Mouse (Mus musculus) hindbrain, embryonic 14.5 days (tissue): ENCODE measurements around the gene Atp1a4. TPM values are rescaled to one million over a fixed set of nuclear protein-coding genes. Genes with fewer than 3 reads are reported as not detected.

Source experiments
- ATAC-seq: fragments of 200-750 bp; cut with Nextera tagmentation; 2 replicates; pipeline ENCODE4 v1.8.0; 2017; ENCODE audit warnings: moderate number of reproducible peaks, mild to moderate bottlenecking, moderate TSS enrichment, moderate library complexity; ENCODE audit not compliant: low FRiP score
- DNase-seq: peaks from one replicate; pipeline ENCODE4 v3.0.0-alpha.2; 2015; ENCODE audit warnings: low spot score
- H3K27ac ChIP-seq: fragments of 300-500 bp; sonication (generic); 2 replicates; pipeline ENCODE4 v1.5.1; 2014; ENCODE audit warnings: mild to moderate bottlenecking, moderate library complexity
- H3K27me3 ChIP-seq: fragments of 300-500 bp; sonication (generic); 2 replicates; pipeline ENCODE4 v1.6.1; 2014; ENCODE audit warnings: mild to moderate bottlenecking, low read length, mixed read lengths; ENCODE audit not compliant: control insufficient read depth, insufficient read depth
- H3K36me3 ChIP-seq: fragments of 300-500 bp; sonication (generic); replicated peaks from 2 replicates; pipeline ENCODE4 v1.6.1; 2014; ENCODE audit not compliant: control insufficient read depth, insufficient read depth
- H3K4me1 ChIP-seq: fragments of 300-500 bp; sonication (generic); replicated peaks from 2 replicates; pipeline ENCODE4 v1.6.1; 2014; ENCODE audit warnings: antibody characterized with exemption, low read length, mixed read lengths; ENCODE audit not compliant: control insufficient read depth, insufficient read depth
- H3K4me2 ChIP-seq: fragments of 300-500 bp; sonication (generic); replicated peaks from 2 replicates; pipeline ENCODE4 v1.6.1; 2014; ENCODE audit warnings: mild to moderate bottlenecking, moderate library complexity
- H3K4me3 ChIP-seq: fragments of 300-500 bp; sonication (generic); replicated peaks from 2 replicates; pipeline ENCODE4 v1.5.1; 2014; ENCODE audit warnings: mild to moderate bottlenecking, low read length
- H3K9ac ChIP-seq: fragments of 300-500 bp; sonication (generic); 2 replicates; pipeline ENCODE4 v1.6.1; 2014
- H3K9me3 ChIP-seq: fragments of 300-500 bp; sonication (generic); 2 replicates; pipeline ENCODE4 v1.6.1; 2016; ENCODE audit warnings: low read length; ENCODE audit not compliant: control insufficient read depth
- WGBS: fragments of 180-500 bp; shearing (Covaris S2); extraction: QIAGEN DNeasy Blood & Tissue Kit; methylation state at CpG from one replicate; pipeline ENCODE4 v1.1.7; 2014; 5-methylcytosine and 5-hydroxymethylcytosine counted together
- polyA plus RNA-seq: library from polyadenylated mRNA; unstranded; fragments of >200 nt; fragmentation: Nextera tagmentation; extraction: Ambion mirVana; gene quantifications from 2 replicates; pipeline ENCODE4 v1.2.1, GENCODE M21; 2014

Gene Atp1a4
- polyA plus RNA-seq, 1 experiment from 2014 or later: 0.15 TPM

- Histone ChIP-seq H3K4me2 (no peak overlapping the region), H3K4me1 (peaks cover 22% of the 10 kb centered on the region), H3K27me3 (no peaks in the 10 kb centered on the region; the same call in 1 of the 2 replicates), H3K9ac (no peak overlapping the region), H3K36me3 (no peaks in the 10 kb centered on the region), H3K27ac (no peak overlapping the region), H3K9me3 (no peaks in the 10 kb centered on the region), H3K4me3 (no peak overlapping the region)
- DNase-seq (no peak), ATAC-seq (no peak)
- WGBS: 59% methylated on average over 5 of the region's 5 CpGs
These were observed 42.0 kb upstream of the Atp1a4 start for GRCm38 (mm10) chr1:172300247-172300646.

- H3K27me3 ChIP-seq: no peaks in the 10 kb centered on the region; the same call in 1 of the 2 replicates
- WGBS: 63% methylated on average over 7 of the region's 7 CpGs
These were observed 41.3 kb upstream of the Atp1a4 start for GRCm38 (mm10) chr1:172299528-172299927.

GRCm38 (mm10) chr1:172297611-172298537 lies 39.7 kb upstream of the Atp1a4 start, which contains the start of gene Atp1a2:
TSS of gene Atp1a2 (minus strand) at chr1:172298064.
- ATAC-seq: peak; percentile 29; the same call in 1 of the 2 replicates
- 7% methylated on average over 16 of the region's 16 CpGs for WGBS
- no peak for DNase-seq
- Histone ChIP-seq H3K9ac (peak within 1 kb of the TSS; percentile 47), H3K27ac (peak within 1 kb of the TSS; percentile 73), H3K9me3 (no peaks in the 10 kb centered on the region), H3K27me3 (no peaks in the 10 kb centered on the region; the same call in 1 of the 2 replicates), H3K4me1 (peaks cover 19% of the 10 kb centered on the region), H3K36me3 (no peaks in the 10 kb centered on the region), H3K4me2 (peak within 1 kb of the TSS; percentile 44), H3K4me3 (peak within 1 kb of the TSS; percentile 33)

More at GRCm38 (mm10) chr1:172299528-172299927, 41.3 kb upstream of the Atp1a4 start:
- no peak overlapping the region for H3K9ac ChIP-seq
- peaks cover 22% of the 10 kb centered on the region for H3K4me1 ChIP-seq
- no peak for ATAC-seq
- H3K36me3 ChIP-seq: no peaks in the 10 kb centered on the region
- H3K4me2 ChIP-seq: no peak overlapping the region
- no peak overlapping the region for H3K4me3 ChIP-seq
- DNase-seq: no peak
- H3K9me3 ChIP-seq: no peaks in the 10 kb centered on the region
- H3K27ac ChIP-seq: no peak overlapping the region

DNA sequence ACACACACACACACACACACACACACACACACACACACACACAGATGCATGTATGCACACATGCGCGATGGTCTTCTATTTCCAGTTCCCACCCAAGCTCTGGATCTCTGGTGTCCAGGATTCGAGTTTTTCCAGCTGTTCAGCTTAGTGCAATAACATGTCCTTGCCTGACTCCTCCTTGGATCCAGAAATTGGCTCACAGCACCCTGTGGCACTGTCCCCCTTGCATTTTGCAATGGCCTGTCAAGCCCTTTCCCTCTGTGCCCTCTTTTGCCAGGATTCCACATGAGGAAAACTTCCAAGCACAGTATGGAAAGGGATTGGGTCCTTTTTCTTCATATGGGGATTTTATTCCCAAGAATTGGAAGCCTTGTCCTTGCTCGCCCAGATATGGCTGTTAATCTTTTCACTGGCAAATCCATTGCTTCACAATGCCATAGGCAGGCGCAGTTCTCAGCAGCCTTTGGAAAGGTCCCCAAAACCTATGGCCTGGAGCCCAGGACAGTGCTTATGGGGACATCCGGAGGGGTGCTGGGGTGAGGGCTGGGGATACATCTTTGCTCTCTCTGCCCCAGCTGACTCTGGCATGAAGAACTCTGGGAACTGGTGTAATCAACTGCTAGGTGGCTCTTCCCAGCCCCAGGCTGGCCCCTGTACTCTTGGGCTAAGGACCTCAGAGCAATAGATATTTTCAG lies 38.7 kb upstream of the Atp1a4 start:
- 78% methylated on average over 6 of the region's 6 CpGs for WGBS
- Histone ChIP-seq H3K27ac (peak overlapping the region; percentile 73), H3K4me2 (peak overlapping the region; percentile 44), H3K4me3 (peak overlapping the region; percentile 33), H3K9ac (peak overlapping the region; percentile 47), H3K9me3 (no peaks in the 10 kb centered on the region), H3K27me3 (no peaks in the 10 kb centered on the region; the same call in 1 of the 2 replicates), H3K36me3 (no peaks in the 10 kb centered on the region), H3K4me1 (peaks cover 17% of the 10 kb centered on the region)
- no peak for ATAC-seq
- DNase-seq: no peak

DNA sequence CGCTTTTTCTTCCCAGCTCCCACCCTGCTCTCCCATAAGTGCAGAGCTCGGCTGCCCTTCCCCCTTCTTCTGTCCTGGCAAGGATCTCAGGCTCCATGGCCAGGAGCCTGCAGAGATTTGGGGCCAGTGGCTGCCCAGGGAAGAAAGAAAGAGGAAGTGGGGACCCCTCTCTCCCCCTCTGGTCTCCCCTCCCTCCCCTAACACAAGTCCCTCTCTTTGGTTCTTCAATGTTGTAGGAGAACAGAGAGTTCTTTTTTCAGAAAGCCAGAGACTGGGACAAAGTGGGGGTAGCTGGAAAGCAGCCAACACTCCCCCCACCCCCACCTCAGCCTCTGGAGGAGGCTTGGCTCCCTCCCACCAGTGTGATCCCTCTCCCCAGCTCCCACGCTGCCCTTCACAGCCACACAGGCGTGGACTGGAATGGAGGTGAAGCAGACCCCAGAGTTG lies 37.6 kb upstream of the Atp1a4 start:
- Histone ChIP-seq H3K9ac (no peak overlapping the region), H3K4me3 (peak overlapping the region; percentile 33), H3K9me3 (no peaks in the 10 kb centered on the region), H3K4me1 (peaks cover 7% of the 10 kb centered on the region), H3K4me2 (peak overlapping the region; percentile 44), H3K36me3 (no peaks in the 10 kb centered on the region), H3K27ac (peak overlapping the region; percentile 73), H3K27me3 (no peaks in the 10 kb centered on the region; the same call in 1 of the 2 replicates)
- DNase-seq: no peak
- ATAC-seq: peak; percentile 83
- 58% methylated on average over 4 of the region's 4 CpGs for WGBS

DNA sequence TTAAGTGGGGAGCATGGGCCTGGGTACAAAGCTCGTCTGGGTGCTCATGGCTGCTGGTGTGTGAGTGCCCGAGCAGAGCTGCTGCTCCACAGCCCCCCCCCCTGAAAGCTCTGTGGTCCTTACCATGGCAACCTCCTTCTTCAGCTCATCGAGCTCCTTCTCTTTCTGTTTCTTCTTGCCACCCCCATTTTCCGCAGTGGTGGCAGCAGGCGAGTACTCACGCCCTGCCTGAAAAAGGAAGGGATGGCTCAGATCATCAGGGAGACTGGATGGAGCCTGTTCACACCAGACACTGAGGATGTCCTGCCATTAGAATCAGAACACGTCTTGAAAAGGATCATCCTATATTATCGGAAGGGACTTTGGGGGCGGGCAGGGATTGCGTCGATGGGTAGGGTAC lies 35.2 kb upstream of the Atp1a4 start:
- no peak overlapping the region for H3K27ac ChIP-seq

DNA sequence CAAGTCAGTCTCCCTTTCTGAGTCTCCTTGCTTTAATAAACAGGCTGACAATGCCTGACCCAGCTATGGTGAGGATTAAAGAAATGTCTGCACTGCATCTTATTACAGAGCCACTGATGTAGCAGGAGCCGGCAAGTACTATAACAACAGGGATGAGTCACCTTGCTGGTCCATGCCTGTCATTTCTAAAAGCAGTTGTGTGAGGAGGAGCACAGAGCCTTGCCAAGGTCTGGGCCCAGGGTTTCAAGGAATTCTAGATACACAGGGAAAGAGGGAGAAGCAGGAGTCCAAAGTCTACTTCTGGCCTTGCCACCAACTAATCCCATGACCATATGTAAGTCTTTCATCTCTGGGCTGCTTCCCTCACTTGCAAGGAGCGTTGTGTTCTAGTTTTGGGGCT lies 34.7 kb upstream of the Atp1a4 start:
- WGBS: 88% methylated on average over 2 of the region's 2 CpGs
- Histone ChIP-seq H3K4me3 (no peak overlapping the region), H3K9me3 (no peaks in the 10 kb centered on the region), H3K4me1 (peaks cover under 1% of the 10 kb centered on the region; the same call in 1 of the 2 replicates), H3K27ac (no peak overlapping the region), H3K27me3 (no peaks in the 10 kb centered on the region), H3K4me2 (no peak overlapping the region), H3K9ac (no peak overlapping the region), H3K36me3 (0 out of 2 replicates have a peak, but pooled peaks cover 3% of the 10 kb centered on the region)
- DNase-seq: no peak
- no peak for ATAC-seq

More for the DNA sequence above, 35.2 kb upstream of the Atp1a4 start:
- WGBS: 81% methylated on average over 11 of the region's 11 CpGs
- no peak for DNase-seq
- 0 out of 2 replicates have a peak, but pooled peaks cover 1% of the 10 kb centered on the region for H3K36me3 ChIP-seq
- peaks cover 6% of the 10 kb centered on the region; the same call in 1 of the 2 replicates for H3K4me1 ChIP-seq
- no peaks in the 10 kb centered on the region for H3K27me3 ChIP-seq
- no peak for ATAC-seq
- H3K9ac ChIP-seq: no peak overlapping the region
- no peaks in the 10 kb centered on the region for H3K9me3 ChIP-seq
- H3K4me2 ChIP-seq: no peak overlapping the region
- no peak overlapping the region for H3K4me3 ChIP-seq

DNA sequence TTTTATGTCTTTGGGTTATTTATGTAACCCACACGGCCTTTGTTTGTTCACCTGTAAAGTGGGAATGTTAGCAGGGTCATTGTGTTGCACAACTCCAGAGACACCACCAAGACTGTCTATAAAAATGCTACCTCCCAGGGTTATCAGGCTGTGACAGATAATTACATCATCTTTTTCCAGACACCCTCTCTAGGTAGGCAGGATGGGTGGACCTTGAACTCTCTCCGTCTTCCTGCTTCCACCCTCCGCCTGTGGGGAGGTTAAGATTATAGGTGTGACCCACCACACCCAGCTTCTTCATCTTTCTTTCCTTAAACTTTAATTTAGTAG lies 31.4 kb upstream of the Atp1a4 start:
- Histone ChIP-seq H3K4me1 (no peaks in the 10 kb centered on the region; the same call in 1 of the 2 replicates), H3K27ac (no peak overlapping the region), H3K9ac (no peak overlapping the region), H3K4me2 (no peak overlapping the region), H3K27me3 (no peaks in the 10 kb centered on the region), H3K36me3 (0 out of 2 replicates have a peak, but pooled peaks cover 3% of the 10 kb centered on the region), H3K4me3 (no peak overlapping the region), H3K9me3 (no peaks in the 10 kb centered on the region)
- no peak for DNase-seq
- no peak for ATAC-seq
- WGBS: 91% methylated on average over 3 of the region's 3 CpGs
